Mouse (Mus musculus): Measurements from ENCODE around the gene Rps8.

GRCm38 (mm10) chr4:117188969-117189368 is 32.9 kb upstream of the Rps8 start:
- TF ChIP-seq CTCF (IDR thresholded peaks at IDR 0.05; ENCODE audit: extremely low read depth, insufficient read depth, insufficient read length, insufficient replicate concordance) (no peak), POLR2A (IDR thresholded peaks at IDR 0.05; ENCODE audit: low read depth, low read length) (no peak)
